Mouse (Mus musculus) CH12.LX (cell line): ENCODE results near the gene Sv2b. TPM values are rescaled to one million over a fixed set of nuclear protein-coding genes. Genes with fewer than 3 reads are reported as not detected.

Source experiments
- DNase-seq: peaks from one replicate; pipeline ENCODE4 v3.0.0-alpha.2; 2013; ENCODE audit errors: extremely low read depth
- H3K27ac ChIP-seq: 2 replicates; pipeline ENCODE4 v1.5.1; 2012; ENCODE audit warnings: low read depth, mild to moderate bottlenecking, control low read depth, moderate library complexity; ENCODE audit not compliant: insufficient read depth
- H3K27me3 ChIP-seq: replicated peaks from 2 replicates; pipeline ENCODE3; 2012; ENCODE audit warnings: inconsistent platforms
- H3K36me3 ChIP-seq, 2 experiments: replicated peaks in 1 of 2; 2 replicates each; pipeline versions ENCODE3 to v1.6.1; 2012; ENCODE audit warnings: inconsistent platforms in 1 of 2, low read length in 1 of 2, mild to moderate bottlenecking in 1 of 2, mixed read lengths in 1 of 2, moderate library complexity in 1 of 2; ENCODE audit not compliant: control insufficient read depth in 1 of 2, insufficient read depth in 1 of 2
- H3K4me1 ChIP-seq, 2 experiments: 2 replicates each; pipeline ENCODE4 v1.6.1; 2012; ENCODE audit warnings: inconsistent platforms in 1 of 2, moderate library complexity in 1 of 2; ENCODE audit not compliant: insufficient read depth in 2 of 2, control insufficient read depth in 1 of 2
- H3K4me2 ChIP-seq: 2 replicates; pipeline ENCODE4 v1.6.1; 2012; ENCODE audit warnings: low read depth, mild to moderate bottlenecking, control low read depth; ENCODE audit not compliant: poor library complexity, insufficient read depth, severe bottlenecking
- H3K4me3 ChIP-seq, 3 experiments: fragments of 150-350 bp in 1 of 3; sonication (generic) in 1 of 3; replicated peaks in 1 of 3; 2 replicates each; pipeline versions ENCODE3 to v1.5.1; 2011 to 2012; ENCODE audit warnings: low read depth in 2 of 3, low read length in 2 of 3, mild to moderate bottlenecking in 2 of 3, moderate library complexity in 2 of 3, control low read depth in 1 of 3, improper control_type of control experiment in 1 of 3, inconsistent platforms in 1 of 3, mixed read lengths in 1 of 3; ENCODE audit not compliant: poor library complexity in 1 of 3
- H3K79me2 ChIP-seq: replicated peaks from 2 replicates; pipeline ENCODE4 v1.6.1; 2012; ENCODE audit warnings: mild to moderate bottlenecking, moderate library complexity; ENCODE audit not compliant: control insufficient read depth, poor library complexity, insufficient read depth, severe bottlenecking; ENCODE audit errors: extremely low read depth
- H3K9ac ChIP-seq: 2 replicates; pipeline ENCODE4 v1.6.1; 2012; ENCODE audit warnings: low read depth, mild to moderate bottlenecking, control low read depth, moderate library complexity; ENCODE audit not compliant: insufficient read depth
- H3K9me3 ChIP-seq: replicated peaks from 2 replicates; pipeline ENCODE3; 2012; ENCODE audit warnings: low read length, inconsistent platforms, mixed read lengths
- BHLHE40 ChIP-seq: IDR thresholded peaks from 2 replicates; pipeline ENCODE4 v1.6.1; 2011; ENCODE audit warnings: mild to moderate bottlenecking, low read depth, low read length, improper control_type of control experiment
- CHD1 ChIP-seq: IDR thresholded peaks from 2 replicates; pipeline ENCODE4 v1.6.1; 2012; ENCODE audit warnings: low read depth, low read length, improper control_type of control experiment, inconsistent platforms
- CHD2 ChIP-seq: IDR thresholded peaks from 2 replicates; pipeline ENCODE4 v1.6.1; 2011; ENCODE audit warnings: low read length, improper control_type of control experiment
- CTCF ChIP-seq, 2 experiments: IDR thresholded peaks in 1 of 2; conservative IDR thresholded peaks in 1 of 2; 2 replicates each; pipeline ENCODE4 v1.5.1; 2011 to 2012; ENCODE audit warnings: low read depth in 2 of 2, low read length in 2 of 2, improper control_type of control experiment in 1 of 2, inconsistent platforms in 1 of 2, mild to moderate bottlenecking in 1 of 2, moderate library complexity in 1 of 2
- E2F4 ChIP-seq: IDR thresholded peaks from 2 replicates; pipeline ENCODE4 v1.6.1; 2011; ENCODE audit warnings: low read depth, low read length, improper control_type of control experiment; ENCODE audit not compliant: insufficient replicate concordance
- GABPA ChIP-seq: IDR thresholded peaks from 2 replicates; pipeline ENCODE4 v1.6.1; 2012; ENCODE audit warnings: low read depth, low read length, improper control_type of control experiment, inconsistent platforms; ENCODE audit not compliant: insufficient replicate concordance
- JUN ChIP-seq: IDR thresholded peaks from 2 replicates; pipeline ENCODE4 v1.6.1; 2011; ENCODE audit warnings: low read depth, mild to moderate bottlenecking, low read length, improper control_type of control experiment, moderate library complexity; ENCODE audit not compliant: insufficient read depth
- JUND ChIP-seq: conservative IDR thresholded peaks from 2 replicates; pipeline ENCODE4 v1.6.1; 2011; ENCODE audit warnings: low read depth, low read length, improper control_type of control experiment
- KAT2A ChIP-seq: IDR thresholded peaks from 2 replicates; pipeline ENCODE4 v1.6.1; 2012; ENCODE audit warnings: low read length, improper control_type of control experiment, inconsistent platforms; ENCODE audit not compliant: insufficient replicate concordance
- MAFK ChIP-seq: IDR thresholded peaks from 2 replicates; pipeline ENCODE4 v1.6.1; 2011; ENCODE audit warnings: low read length, improper control_type of control experiment; ENCODE audit not compliant: insufficient replicate concordance
- MXI1 ChIP-seq: IDR thresholded peaks from 2 replicates; pipeline ENCODE4 v1.6.1; 2011; ENCODE audit warnings: mild to moderate bottlenecking, low read depth, low read length, improper control_type of control experiment
- NRF1 ChIP-seq: IDR thresholded peaks from 2 replicates; pipeline ENCODE4 v1.6.1; 2014; ENCODE audit warnings: low read depth, mild to moderate bottlenecking, inconsistent platforms, low read length, improper control_type of control experiment, moderate library complexity
- PAX5 ChIP-seq: IDR thresholded peaks from 2 replicates; pipeline ENCODE4 v1.6.1; 2012; ENCODE audit warnings: low read length, inconsistent platforms, mixed read lengths
- RAD21 ChIP-seq: IDR thresholded peaks from 2 replicates; pipeline ENCODE4 v1.6.1; 2011; ENCODE audit warnings: low read depth, mild to moderate bottlenecking, low read length, improper control_type of control experiment, moderate library complexity
- RCOR1 ChIP-seq: conservative IDR thresholded peaks from 2 replicates; pipeline ENCODE4 v1.6.1; 2012; ENCODE audit warnings: low read depth, mild to moderate bottlenecking, inconsistent platforms, low read length, improper control_type of control experiment
- SIN3A ChIP-seq: IDR thresholded peaks from 2 replicates; pipeline ENCODE4 v1.6.1; 2012; ENCODE audit warnings: low read length, improper control_type of control experiment, inconsistent platforms
- SMC3 ChIP-seq: IDR thresholded peaks from 2 replicates; pipeline ENCODE4 v1.6.1; 2011; ENCODE audit warnings: low read depth, low read length, improper control_type of control experiment
- TBP ChIP-seq: conservative IDR thresholded peaks from 2 replicates; pipeline ENCODE4 v1.6.1; 2011; ENCODE audit warnings: low read depth, low read length, improper control_type of control experiment
- TCF12 ChIP-seq: IDR thresholded peaks from 2 replicates; pipeline ENCODE4 v1.6.1; 2014; ENCODE audit warnings: low read depth, mild to moderate bottlenecking, inconsistent platforms, low read length, improper control_type of control experiment
- UBTF ChIP-seq: IDR thresholded peaks from 2 replicates; pipeline ENCODE4 v1.6.1; 2012; ENCODE audit warnings: low read depth, mild to moderate bottlenecking, inconsistent platforms, low read length, improper control_type of control experiment, moderate library complexity
- USF1 ChIP-seq: IDR thresholded peaks from 2 replicates; pipeline ENCODE4 v1.6.1; 2014; ENCODE audit warnings: low read depth, mild to moderate bottlenecking, inconsistent platforms, low read length, improper control_type of control experiment
- ZC3H11A ChIP-seq: IDR thresholded peaks from 2 replicates; pipeline ENCODE4 v1.6.1; 2012; ENCODE audit warnings: low read depth, mild to moderate bottlenecking, inconsistent platforms, low read length, improper control_type of control experiment
- ZMIZ1 ChIP-seq: IDR thresholded peaks from 2 replicates; pipeline ENCODE4 v1.6.1; 2012; ENCODE audit warnings: low read depth, mild to moderate bottlenecking, inconsistent platforms, low read length, improper control_type of control experiment
- dilution Hi-C: fragments of 300-500 bp; cut with MboI; formaldehyde crosslinking; loops from 2 replicates; pipeline ENCODE4 v1.14.3; 2020; ENCODE audit warnings: low sequenced_read_pairs; ENCODE audit not compliant: extremely low pct_unique_long_range_greater_than_20kb, extremely low pct_ligation_motif_present
- in situ Hi-C: fragments of 300-500 bp; cut with MboI; formaldehyde crosslinking; loops from 3 replicates; pipeline ENCODE4 v1.14.3; 2019; ENCODE audit warnings: low sequenced_read_pairs, low pct_ligation_motif_present, low pct_unique_long_range_greater_than_20kb, mixed read lengths
- polyA plus RNA-seq: library from polyadenylated mRNA; unstranded; fragments of >175 nt; gene quantifications from 2 replicates; pipeline ENCODE4 v1.2.1, GENCODE M21; 2012; ENCODE audit warnings: low read depth; ENCODE audit not compliant: insufficient read length
- total RNA-seq, 2 experiments: library from RNA; depleted of rRNA; stranded (reverse); fragments of 300-350 nt in 1 of 2; fragments of >200 nt in 1 of 2; gene quantifications; 2 replicates each; pipeline ENCODE4 v1.2.3; 2012 to 2014

Sv2b gene
- total and polyA plus RNA-seq, 3 experiments, result 0.04 TPM; not detected in 2

DNA sequence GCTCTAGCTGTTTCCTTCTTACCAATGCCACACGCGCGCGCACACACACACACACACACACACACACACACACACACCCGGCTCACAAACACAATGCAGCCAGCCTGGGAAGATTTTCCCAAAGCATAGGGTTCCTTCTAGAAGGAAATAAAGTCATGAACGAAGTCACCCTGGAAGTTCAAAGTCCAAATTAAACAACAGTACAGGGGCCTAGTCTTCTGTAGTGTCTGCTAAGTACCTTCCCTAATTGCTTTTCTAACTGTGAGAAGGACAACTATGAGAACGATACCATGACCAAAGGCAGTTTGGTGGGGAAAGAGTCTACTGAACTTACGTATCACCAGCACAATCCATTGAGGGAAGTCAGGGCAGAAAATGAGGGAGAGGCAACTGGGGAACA is 508 bp upstream of the Sv2b start:
- no peaks in the 10 kb centered on the region for H3K27me3 ChIP-seq
- no peaks in the 10 kb centered on the region for H3K9me3 ChIP-seq
- dilution Hi-C loops (no loop called here), in situ Hi-C loops (no loop called here)
- no peak overlapping the region for H3K27ac ChIP-seq
- TF ChIP-seq JUN, result no peak
- TF ChIP-seq RAD21, result no peak
- no peak for TF ChIP-seq JUND
- no peak for TF ChIP-seq KAT2A
- no peak for TF ChIP-seq USF1
- DNase-seq, result no peak
- no peak overlapping the region for H3K9ac ChIP-seq
- H3K4me2 ChIP-seq, result no peak overlapping the region
- no peak overlapping the region for H3K4me3 ChIP-seq
- H3K79me2 ChIP-seq, result no peaks in the 10 kb centered on the region
- no peaks in the 10 kb centered on the region for H3K4me1 ChIP-seq
- no peaks in the 10 kb centered on the region for H3K36me3 ChIP-seq

DNA sequence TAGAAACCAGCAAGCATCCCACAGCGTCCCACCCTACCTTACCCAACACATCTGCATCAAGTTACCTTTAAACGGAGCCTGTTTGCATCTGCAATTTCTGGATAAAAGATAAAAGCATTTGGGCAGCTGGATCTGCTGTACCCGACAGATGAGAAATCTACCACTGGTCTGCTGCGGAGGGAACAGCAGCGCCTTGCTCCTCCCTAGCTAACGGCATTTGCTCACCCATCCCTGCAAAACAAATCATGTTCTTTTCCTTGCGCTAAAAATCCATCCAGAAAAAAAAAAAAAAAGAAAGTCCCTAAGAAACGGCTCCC is 964 bp downstream of the Sv2b start:
- Histone ChIP-seq H3K4me2 (no peak overlapping the region), H3K9me3 (no peaks in the 10 kb centered on the region)

DNA sequence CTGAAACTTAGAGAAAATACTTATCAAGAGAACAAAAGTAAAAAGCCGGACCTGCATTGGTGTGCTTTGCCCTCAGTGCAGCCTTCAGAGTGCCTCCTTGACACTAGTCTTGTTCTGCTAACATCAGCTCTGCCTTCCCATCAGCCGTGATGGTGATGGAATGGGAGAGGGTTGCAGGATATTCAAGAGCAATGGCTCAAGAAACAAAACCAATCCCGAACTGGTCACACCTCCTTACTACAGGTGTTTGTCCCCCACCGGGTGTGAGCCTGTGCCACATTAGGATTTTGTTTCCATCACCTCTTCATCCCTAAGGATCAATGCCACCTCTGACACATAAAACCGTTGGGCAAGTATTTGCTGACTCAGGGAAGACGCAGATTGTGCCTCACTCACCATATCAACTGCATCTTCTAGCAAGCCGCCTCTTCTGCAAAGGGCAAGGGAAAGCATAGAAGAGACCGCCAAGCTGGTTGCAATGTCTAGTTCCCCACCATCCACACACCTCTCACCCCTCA is 1.4 kb downstream of the Sv2b start:
- no peak for DNase-seq
- H3K9me3 ChIP-seq, result no peaks in the 10 kb centered on the region
- dilution Hi-C loops (no loop called here), in situ Hi-C loops (no loop called here)
- H3K4me2 ChIP-seq, result no peak overlapping the region
- no peak overlapping the region for H3K9ac ChIP-seq
- H3K27me3 ChIP-seq, result no peaks in the 10 kb centered on the region
- H3K36me3 ChIP-seq, result no peaks in the 10 kb centered on the region
- no peak overlapping the region for H3K27ac ChIP-seq
- TF ChIP-seq CTCF (conservative IDR thresholded peaks at IDR 0.05 in 1 of 2, IDR thresholded peaks at IDR 0.05 in 1 of 2; ENCODE audit: low read depth in 2 of 2, low read length in 2 of 2) (no peak), MAFK (peak; percentile 57; the same call in 1 of the 2 replicates)
- no peak overlapping the region for H3K4me3 ChIP-seq
- H3K79me2 ChIP-seq, result no peaks in the 10 kb centered on the region
- H3K4me1 ChIP-seq, result no peaks in the 10 kb centered on the region

More for the DNA sequence above, 964 bp downstream of the Sv2b start:
- no peaks in the 10 kb centered on the region for H3K79me2 ChIP-seq
- TF ChIP-seq ZC3H11A (no peak), CHD2 (no peak), KAT2A (no peak), MXI1 (no peak), RCOR1 (no peak), JUN (no peak), E2F4 (no peak), NRF1 (no peak), BHLHE40 (no peak), PAX5 (no peak), TCF12 (no peak), TBP (no peak), CHD1 (no peak), ZMIZ1 (no peak), JUND (no peak), GABPA (no peak), UBTF (no peak), SMC3 (no peak), SIN3A (no peak), RAD21 (no peak)
- H3K27ac ChIP-seq, result no peak overlapping the region
- DNase-seq, result no peak
- no peaks in the 10 kb centered on the region for H3K27me3 ChIP-seq
- no peaks in the 10 kb centered on the region for H3K4me1 ChIP-seq
- in situ Hi-C loops, result no loop called here
- H3K4me3 ChIP-seq, result no peak overlapping the region
- no peak overlapping the region for H3K9ac ChIP-seq
- dilution Hi-C loops, result no loop called here
- no peaks in the 10 kb centered on the region for H3K36me3 ChIP-seq
